Mouse (Mus musculus) thymus, postnatal 0 days (tissue): ENCODE measurements around the gene Lrp3. TPM values are rescaled to one million over a fixed set of nuclear protein-coding genes. Genes with fewer than 3 reads are reported as not detected.

ENCODE experiments used
- DNase-seq: peaks from one replicate; pipeline ENCODE4 v3.0.0-alpha.2; 2015; ENCODE audit warnings: low spot score
- polyA plus RNA-seq: library from polyadenylated mRNA; unstranded; fragments of >200 nt; fragmentation: Nextera tagmentation; extraction: Ambion mirVana; gene quantifications from 2 replicates; pipeline ENCODE4 v1.2.1, GENCODE M21; 2015

Lrp3 gene
- polyA plus RNA-seq, 1 experiment from 2014 or later = 0.43 TPM

GRCm38 (mm10) chr7:35191276-35191675 lies 24.0 kb downstream of the Lrp3 start:
- DNase-seq = no peak

DNA sequence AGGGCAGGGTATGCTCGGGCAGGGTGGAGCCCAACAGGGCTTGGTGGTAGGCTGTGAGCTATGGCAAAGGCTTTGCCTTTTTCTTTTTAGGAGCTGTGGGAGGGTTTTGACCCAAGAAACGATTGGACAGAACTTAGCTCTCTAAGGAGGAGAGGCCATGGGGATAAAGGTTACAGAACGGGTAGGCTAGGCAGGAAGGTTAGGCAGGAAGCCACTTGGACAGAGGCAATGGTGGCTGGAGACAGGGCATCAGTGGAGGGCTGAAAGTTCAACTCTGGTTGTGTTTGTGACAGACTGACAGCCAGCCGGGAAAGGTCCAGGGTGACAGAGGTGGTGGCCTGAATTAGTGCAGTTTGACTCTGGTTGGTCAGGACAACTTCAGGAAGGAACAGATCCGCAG lies 25.6 kb downstream of the Lrp3 start:
- no peak for DNase-seq

- no peak for DNase-seq
Observed at GRCm38 (mm10) chr7:35185889-35186569, 29.3 kb downstream of the Lrp3 start, which contains the start of gene Slc7a10. TSS of gene Slc7a10 (plus strand) at chr7:35186385.

DNA sequence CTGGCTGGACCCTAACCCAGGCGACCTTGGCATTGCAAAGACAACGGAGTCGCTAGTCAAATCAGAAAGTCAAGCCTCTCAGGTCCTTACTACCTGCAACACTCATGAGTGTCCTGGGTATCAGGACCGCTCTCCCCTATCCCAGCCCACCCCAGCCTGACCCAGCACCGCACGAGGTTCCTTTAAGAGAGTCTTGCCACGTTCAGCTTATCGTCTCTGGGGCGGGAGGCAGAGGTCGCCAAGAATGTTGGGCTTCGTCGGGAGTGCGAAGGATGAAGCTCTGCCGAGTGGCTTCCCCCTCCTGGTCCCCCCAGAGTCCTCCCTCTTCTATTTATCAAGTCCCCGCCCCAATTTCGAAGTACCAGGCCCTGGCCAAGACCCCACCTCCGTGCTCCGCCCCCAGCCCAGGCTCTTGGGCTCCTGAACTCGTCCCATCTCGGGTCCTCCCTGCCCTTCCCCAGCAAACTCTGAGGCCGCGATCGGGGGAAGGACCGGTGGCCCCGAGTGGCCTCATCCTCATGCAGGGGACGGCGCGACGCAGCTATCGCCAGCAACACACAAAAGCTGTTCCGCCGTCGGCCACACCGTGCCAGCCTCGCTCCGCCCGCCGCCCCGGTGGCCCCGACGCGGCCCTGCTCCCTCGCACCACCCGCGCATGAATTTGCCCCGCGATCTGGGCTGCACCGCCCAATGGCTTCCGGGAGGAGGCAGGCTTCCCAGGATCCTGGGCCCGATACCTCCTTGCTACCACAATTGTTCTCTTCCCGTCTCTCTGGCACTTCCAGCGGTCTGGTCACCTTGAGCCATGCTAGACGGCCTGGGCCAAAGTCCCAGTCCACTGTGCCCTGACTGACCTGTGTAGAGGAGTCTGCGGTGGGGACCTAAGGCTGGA lies 30.2 kb downstream of the Lrp3 start:
- DNase-seq = no peak

DNA sequence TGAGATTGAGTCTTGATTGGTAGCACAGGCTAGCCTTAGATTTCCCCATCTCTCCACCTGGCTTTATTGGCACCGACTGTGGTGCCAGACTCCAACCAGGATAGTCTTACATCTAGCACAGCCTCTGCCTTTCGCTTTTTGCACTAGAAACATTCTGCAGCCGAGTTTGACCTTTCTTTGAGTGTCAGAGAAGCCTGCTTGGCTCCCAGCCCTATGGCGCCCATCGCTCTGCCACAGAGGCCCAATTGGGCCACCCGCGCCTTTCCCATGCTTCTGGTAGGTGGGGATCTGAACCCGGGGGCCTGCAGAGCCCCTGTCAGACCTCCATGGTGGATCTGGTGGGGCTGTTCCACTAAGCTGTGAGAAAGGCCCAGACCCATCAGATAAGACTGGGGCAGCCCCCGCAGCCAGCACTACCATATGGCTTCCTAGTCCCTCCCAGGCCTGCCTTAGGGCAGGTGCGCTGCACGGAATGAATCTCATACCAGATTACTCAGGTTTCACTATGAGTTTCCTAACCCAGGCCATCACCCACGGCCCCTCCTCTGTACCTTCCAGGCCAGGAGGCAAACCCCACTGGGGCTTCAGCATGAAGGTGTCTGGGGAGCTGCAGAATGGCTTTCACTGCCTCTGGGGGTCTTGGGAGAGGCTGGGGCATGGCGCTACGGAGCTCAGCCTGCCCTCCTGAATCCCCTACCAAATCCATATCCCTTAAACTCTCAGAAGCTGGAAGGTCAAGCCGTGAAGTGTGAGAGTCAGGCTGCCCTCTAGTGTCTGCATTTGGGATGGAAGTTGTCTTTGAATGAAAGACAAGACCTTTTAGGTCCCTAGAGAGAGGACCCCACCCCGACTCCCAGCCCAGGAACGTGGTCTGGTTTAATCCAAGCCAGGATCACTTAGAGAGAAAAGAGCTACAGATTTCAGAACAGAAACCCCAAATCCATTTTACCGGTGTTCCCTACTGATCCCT lies 38.6 kb downstream of the Lrp3 start:
- no peak for DNase-seq

DNA sequence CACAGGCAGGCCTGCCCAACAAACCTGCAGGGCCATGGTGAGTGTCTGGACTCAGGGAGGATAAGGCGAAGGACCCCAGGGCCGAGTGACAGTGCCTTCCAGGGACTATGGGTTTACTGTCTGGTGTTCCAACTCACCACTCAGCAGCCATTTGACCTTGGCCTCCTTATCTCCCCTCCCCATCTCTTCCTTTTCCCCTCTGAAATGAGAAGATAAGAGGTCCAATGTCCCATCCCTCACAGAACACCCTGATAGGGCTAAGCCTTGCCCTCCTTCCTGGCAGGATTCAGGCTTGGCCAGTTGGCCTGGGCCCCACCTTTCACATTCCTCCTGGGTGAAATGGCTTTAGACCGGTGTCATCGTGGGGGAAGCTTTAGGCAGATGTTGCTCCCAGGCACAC lies 39.8 kb downstream of the Lrp3 start:
- DNase-seq = no peak

GRCm38 (mm10) chr7:35172519-35172918 lies 42.8 kb downstream of the Lrp3 start:
- no peak for DNase-seq

DNA sequence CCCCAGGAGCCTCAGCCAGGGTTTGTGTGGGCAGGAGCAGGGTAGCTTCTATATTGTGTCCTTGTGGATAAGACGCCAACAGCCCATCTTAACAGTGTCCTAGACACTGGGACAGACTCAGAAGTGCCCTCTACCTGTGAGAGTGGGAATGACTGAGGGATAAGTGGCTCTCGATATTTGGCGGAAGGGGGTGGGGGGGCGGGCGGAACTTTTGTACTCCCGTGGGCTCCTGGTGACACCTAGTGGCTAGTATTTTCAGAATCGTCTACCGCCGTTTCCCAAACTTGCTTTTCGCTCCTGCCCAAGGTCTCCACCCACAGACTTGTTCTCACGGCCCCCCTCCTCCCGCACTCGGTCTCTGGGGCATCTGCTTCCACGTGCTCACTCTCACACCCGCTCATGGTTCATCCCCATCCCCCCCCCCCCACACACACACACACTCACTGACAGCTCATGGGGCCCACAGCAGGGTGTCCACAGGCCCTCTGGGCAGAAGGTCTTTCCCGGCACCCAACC lies 43.4 kb downstream of the Lrp3 start:
- peak; percentile 78 for DNase-seq

GRCm38 (mm10) chr7:35169341-35169740 lies 46.0 kb downstream of the Lrp3 start:
- peak; percentile 73 for DNase-seq

GRCm38 (mm10) chr7:35167925-35168324 lies 47.4 kb downstream of the Lrp3 start:
- no peak for DNase-seq

DNA sequence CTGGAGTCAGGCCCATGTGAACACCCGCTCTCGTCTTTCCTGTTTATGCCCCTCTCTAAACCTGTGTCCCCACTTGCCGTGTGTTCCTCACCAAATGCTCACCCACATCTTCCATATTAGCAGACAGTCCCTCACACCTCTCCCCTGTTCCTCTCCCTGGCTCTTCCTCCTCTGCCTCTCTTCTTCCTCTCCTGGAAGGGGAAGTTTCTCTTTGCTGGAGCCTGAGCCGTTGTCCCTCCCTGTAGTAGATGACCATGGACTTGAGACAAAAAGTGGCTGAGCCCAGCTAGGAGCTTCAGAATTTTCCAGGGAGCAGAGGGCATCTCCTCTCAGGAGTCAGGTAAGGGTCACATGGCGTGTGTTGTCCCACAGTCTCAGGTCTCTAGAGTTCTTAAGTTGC lies 48.3 kb downstream of the Lrp3 start:
- no peak for DNase-seq

DNA sequence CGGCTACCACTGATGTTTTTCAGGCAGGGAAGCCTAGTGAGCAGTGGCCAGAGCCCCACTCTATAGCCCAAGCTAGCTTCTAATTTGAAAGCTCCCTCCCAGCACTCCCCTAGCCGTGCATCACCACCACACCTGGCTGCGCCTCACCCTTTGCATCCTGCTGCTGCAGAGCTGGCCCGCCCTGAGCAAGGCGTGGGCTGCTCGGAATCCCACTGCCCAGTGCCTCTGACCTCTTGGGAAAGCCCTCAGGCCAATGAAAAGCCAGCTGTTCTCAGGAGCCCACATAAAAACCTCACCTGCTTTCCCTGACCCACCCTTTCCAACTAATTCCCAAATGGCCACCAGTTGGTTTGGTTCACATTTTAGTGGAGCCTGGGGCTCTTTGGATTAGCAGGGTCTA lies 51.2 kb downstream of the Lrp3 start:
- DNase-seq = no peak

DNA sequence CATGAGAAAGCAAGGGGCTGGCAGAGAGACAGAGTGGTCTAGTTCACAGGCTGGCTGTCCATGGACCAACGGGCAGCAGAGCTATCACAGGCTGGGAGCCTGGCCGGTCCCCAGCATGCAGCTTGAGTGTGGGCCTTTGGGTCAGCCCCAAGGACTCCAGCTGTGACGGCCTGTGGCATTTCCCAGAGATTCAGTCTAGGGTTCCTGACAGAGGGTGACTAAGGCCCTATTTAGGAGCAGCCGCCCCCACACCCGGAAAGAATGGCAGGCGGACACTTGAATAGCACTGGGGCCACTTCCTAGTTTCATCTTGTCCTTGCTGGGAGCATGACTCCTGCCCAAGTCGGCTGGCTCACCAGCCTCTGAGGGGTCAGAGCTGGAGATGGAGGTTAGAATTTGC lies 51.7 kb downstream of the Lrp3 start:
- DNase-seq = no peak

DNA sequence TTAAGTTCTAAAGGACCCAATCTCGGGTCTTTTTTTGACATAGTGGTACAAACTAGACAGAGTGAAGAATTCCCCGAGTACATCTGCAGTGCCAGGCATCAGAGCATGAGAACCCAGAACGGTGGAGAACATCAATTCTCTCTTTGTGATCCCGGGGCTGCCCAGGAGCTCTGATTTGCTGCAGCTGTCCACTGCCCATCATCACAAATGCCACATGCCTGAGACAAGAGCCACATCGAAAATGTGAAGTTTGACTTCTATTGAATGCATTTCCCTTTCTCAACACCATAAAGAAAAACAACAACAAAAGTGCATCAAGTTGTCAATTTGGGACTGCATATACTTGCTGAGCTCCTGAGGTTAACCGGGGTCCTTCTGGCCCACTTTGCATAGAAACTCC lies 52.9 kb downstream of the Lrp3 start:
- DNase-seq = no peak

- DNase-seq = no peak
Observed at GRCm38 (mm10) chr7:35157512-35157911, 57.8 kb downstream of the Lrp3 start.

DNA sequence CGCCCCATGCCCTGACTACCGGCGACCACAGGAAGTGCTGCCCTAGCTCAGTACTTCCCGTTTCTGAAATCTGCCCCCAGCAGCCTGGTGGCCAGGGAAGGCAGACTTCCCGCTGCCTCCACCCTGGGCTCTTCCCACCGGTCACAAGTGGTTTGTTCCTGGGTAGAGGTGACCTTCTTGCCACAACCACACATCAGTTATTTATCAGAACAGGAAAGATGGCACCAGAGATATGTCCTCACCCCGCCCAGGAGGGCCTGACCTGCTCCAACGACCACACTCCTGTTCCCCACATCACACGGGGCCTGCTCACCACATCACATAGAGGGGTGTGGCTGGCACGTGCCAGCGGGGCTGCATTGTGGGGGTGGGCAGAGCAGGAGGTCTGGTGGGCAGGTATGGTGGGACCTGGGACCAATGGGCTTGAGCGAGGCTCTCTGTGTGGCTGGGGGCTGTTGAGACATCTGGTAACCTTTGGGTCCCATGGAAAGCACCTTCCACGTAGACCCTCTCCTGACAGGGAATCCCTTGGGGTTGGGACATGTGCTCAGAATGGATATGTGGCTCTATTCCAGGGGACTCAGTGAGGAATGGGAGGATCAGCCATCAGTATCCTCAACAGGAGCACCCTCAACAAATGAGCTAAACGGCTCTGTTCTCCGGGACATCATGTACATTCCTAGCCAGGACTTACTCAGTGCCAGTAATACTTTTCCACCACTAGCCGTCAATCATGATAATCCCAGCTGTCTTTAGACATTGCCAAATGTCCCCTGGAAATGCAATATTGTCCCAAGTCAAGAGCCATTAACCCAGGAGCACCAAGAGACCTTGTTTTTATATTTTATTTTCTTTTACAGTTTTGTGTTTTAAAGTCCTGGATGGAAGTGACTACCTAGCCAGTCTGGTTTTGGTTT lies 58.5 kb downstream of the Lrp3 start:
- no peak for DNase-seq

DNA sequence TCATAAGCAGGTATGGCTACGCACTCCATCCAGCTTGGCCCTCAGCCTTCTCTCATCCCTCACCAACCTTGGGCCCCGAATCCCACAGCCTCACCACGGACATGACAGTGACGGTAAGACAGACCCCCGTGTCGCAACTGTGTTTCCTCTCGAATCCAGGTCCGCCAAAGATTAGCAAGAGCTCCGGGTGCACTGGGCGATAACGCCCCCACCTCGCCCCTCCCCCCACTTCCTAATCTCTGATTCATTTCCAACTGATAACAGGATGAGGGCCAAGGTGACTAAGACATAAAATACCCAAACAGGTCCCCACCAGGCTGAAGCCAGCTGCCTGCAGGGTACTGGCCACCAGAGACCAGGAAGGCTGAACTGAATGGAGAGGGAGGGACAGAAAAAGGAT lies 60.8 kb downstream of the Lrp3 start:
- no peak for DNase-seq

DNA sequence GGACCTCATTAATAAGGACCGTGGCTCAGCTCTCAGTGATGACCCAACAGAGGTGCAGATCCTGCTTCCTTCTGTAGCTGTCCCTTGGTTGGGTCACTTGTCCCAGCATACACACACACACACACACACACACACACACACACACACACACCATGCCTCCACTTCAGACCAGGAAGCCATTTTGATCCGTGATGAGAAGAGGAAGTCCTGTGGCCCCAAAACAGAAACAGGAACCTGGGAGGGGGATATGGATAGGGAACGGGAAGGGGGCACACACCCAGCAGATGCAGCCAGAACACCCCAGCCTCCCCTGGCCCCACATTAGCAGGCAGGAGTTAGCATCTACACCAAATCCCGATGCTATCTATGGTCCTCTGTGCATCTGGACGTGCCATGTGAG lies 64.4 kb downstream of the Lrp3 start:
- no peak for DNase-seq
